Mouse (Mus musculus) E14TG2a.4 (cell line): ENCODE results near the gene Ptpn14.

Experiments
- H3K27me3 ChIP-seq: 2 replicates; pipeline ENCODE4 v1.6.1; 2014; ENCODE audit warnings: low read length, control low read depth; ENCODE audit not compliant: insufficient read depth
- H3K36me3 ChIP-seq: 2 replicates; pipeline ENCODE4 v1.6.1; 2014; ENCODE audit warnings: low read length, control low read depth; ENCODE audit not compliant: insufficient read depth
- H3K4me1 ChIP-seq: replicated peaks from 2 replicates; pipeline ENCODE4 v1.6.1; 2014; ENCODE audit warnings: low read depth, low read length, control low read depth
- H3K4me3 ChIP-seq: replicated peaks from 2 replicates; pipeline ENCODE4 v1.5.1; 2014; ENCODE audit warnings: mild to moderate bottlenecking, low read length
- H3K9me3 ChIP-seq: 2 replicates; pipeline ENCODE4 v1.6.1; 2014; ENCODE audit warnings: low read length, control low read depth
- CTCF ChIP-seq: conservative IDR thresholded peaks from 2 replicates; pipeline ENCODE4 v1.5.1; 2014; ENCODE audit warnings: low read length
- NANOG ChIP-seq: IDR thresholded peaks from 2 replicates; pipeline ENCODE4 v1.6.1; 2014; ENCODE audit warnings: borderline replicate concordance, low read length, mixed read lengths
- POU5F1 ChIP-seq: IDR thresholded peaks from 2 replicates; pipeline ENCODE4 v1.6.1; 2014; ENCODE audit warnings: low read length, borderline replicate concordance

Ptpn14 gene

GRCm38 (mm10) chr1:189873591-189873990 is 145.5 kb downstream of the Ptpn14 start:
- TF ChIP-seq NANOG (no peak), POU5F1 (no peak), CTCF (no peak)
- Histone ChIP-seq H3K4me1 (peaks cover 32% of the 10 kb centered on the region), H3K4me3 (no peak overlapping the region), H3K36me3 (peaks cover 10% of the 10 kb centered on the region; the same call in 1 of the 2 replicates), H3K9me3 (no peaks in the 10 kb centered on the region), H3K27me3 (peaks cover 15% of the 10 kb centered on the region; the same call in 1 of the 2 replicates)

- H3K4me1 ChIP-seq = peaks cover 25% of the 10 kb centered on the region
- no peak for TF ChIP-seq POU5F1
- TF ChIP-seq CTCF = no peak
- TF ChIP-seq NANOG = no peak
- peaks cover 15% of the 10 kb centered on the region; the same call in 1 of the 2 replicates for H3K27me3 ChIP-seq
- no peak overlapping the region for H3K4me3 ChIP-seq
- H3K36me3 ChIP-seq = peaks cover 26% of the 10 kb centered on the region; the same call in 1 of the 2 replicates
- no peaks in the 10 kb centered on the region for H3K9me3 ChIP-seq
Observed at GRCm38 (mm10) chr1:189875439-189875861, 147.4 kb downstream of the Ptpn14 start.

DNA sequence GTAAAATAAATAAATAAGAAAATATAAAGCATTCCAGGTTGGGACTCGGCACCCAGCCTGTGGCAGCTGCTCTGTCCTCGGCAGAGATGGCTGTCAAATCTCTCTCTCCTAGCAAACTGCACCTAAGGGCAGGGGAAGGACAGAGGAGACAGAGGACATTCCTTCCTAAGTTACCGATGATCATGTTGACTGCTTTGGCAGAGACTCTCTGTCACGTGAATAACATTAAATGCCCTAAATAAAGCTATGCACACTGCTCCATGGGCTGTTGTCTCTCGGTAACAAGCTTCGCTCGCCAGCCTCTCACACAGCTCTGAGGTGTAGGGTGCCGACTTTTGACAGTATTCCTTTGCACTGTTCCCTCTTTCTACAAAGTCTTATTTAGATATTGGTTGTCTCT is 148.1 kb downstream of the Ptpn14 start:
- Histone ChIP-seq H3K4me1 (peaks cover 26% of the 10 kb centered on the region), H3K36me3 (peaks cover 33% of the 10 kb centered on the region; the same call in 1 of the 2 replicates), H3K4me3 (no peak overlapping the region), H3K9me3 (no peaks in the 10 kb centered on the region), H3K27me3 (peaks cover 15% of the 10 kb centered on the region; the same call in 1 of the 2 replicates)
- TF ChIP-seq NANOG (no peak), CTCF (no peak), POU5F1 (no peak)

DNA sequence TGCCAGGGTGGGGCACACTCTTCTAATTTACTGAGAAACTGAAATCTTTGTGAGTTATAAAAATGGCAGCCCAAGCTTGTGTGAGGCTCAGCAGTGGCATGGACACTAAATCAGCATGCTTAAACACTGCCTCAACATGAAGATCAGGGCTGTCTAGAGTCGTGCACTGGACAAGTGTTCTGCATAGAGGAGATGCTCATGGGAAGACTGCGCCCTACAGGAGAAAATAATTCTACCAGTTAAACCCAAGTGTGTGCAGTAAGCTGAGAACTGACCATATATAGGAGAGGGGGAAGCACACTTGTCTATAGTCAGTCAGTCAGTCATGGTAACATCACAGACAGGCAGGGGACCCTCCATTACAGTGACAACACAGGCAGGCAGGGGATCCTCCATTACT is 151.1 kb downstream of the Ptpn14 start:
- peaks cover 47% of the 10 kb centered on the region for H3K36me3 ChIP-seq
- H3K4me1 ChIP-seq = peaks cover 44% of the 10 kb centered on the region
- H3K27me3 ChIP-seq = peaks cover 7% of the 10 kb centered on the region; the same call in 1 of the 2 replicates
- no peak overlapping the region for H3K4me3 ChIP-seq
- TF ChIP-seq POU5F1 (no peak), NANOG (no peak), CTCF (no peak)
- H3K9me3 ChIP-seq = no peaks in the 10 kb centered on the region

- Histone ChIP-seq H3K36me3 (peaks cover 47% of the 10 kb centered on the region), H3K27me3 (no peaks in the 10 kb centered on the region), H3K4me3 (no peak overlapping the region), H3K4me1 (peaks cover 50% of the 10 kb centered on the region), H3K9me3 (no peaks in the 10 kb centered on the region)
- no peak for TF ChIP-seq CTCF
- TF ChIP-seq POU5F1 = no peak
- no peak for TF ChIP-seq NANOG
Observed at GRCm38 (mm10) chr1:189879965-189880364, 151.9 kb downstream of the Ptpn14 start.

DNA sequence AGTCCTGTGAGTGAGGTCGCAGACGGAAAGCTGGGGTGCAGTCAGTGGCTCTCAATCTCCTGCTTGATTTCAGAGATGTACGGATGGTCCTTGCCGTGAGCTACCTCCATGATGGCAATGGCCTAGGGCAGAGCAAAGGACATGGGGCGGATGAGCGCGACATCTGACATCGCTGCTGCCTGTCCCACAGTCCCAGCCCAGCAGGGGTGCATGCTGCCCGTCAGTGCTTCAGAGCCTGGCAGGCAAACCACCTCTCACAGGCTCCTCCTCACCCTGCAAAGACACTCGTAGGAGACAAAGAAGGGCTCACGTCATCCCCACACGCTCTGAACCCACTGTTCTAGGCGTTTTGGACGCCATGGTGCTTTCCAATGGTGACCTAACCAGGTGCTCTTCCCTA is 152.7 kb downstream of the Ptpn14 start:
- Histone ChIP-seq H3K4me1 (peaks cover 50% of the 10 kb centered on the region), H3K27me3 (no peaks in the 10 kb centered on the region), H3K4me3 (no peak overlapping the region), H3K36me3 (peaks cover 51% of the 10 kb centered on the region), H3K9me3 (no peaks in the 10 kb centered on the region)
- TF ChIP-seq NANOG = no peak
- TF ChIP-seq CTCF = no peak
- TF ChIP-seq POU5F1 = no peak

DNA sequence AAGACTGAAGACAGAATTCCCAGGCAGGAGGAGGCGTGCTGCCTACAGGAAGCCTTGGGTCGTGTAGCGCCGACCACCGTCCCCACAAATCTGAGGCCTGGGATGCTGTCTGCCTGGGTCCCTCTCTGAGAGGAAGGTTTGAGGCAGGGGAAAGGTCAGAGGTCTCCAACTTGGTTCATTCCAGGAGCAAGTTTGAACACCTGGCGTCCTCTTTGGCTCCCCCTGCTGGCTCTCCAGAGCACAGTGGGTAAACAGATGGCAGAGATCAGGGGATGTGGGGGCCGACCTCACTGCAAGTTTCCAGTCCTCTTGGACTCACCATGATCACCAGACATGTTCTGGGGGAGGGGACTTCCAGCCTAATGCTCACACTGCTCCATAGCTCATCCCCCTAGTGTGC is 154.8 kb downstream of the Ptpn14 start:
- H3K4me3 ChIP-seq = peak overlapping the region; percentile 64
- H3K4me1 ChIP-seq = peaks cover 63% of the 10 kb centered on the region
- no peaks in the 10 kb centered on the region for H3K27me3 ChIP-seq
- TF ChIP-seq CTCF (peak; percentile 73), NANOG (no peak)
- H3K36me3 ChIP-seq = peaks cover 53% of the 10 kb centered on the region
- H3K9me3 ChIP-seq = no peaks in the 10 kb centered on the region

GRCm38 (mm10) chr1:189883531-189884170 is 155.6 kb downstream of the Ptpn14 start:
- Histone ChIP-seq H3K36me3 (peaks cover 61% of the 10 kb centered on the region), H3K9me3 (no peaks in the 10 kb centered on the region), H3K4me3 (peak overlapping the region; percentile 64), H3K4me1 (peaks cover 67% of the 10 kb centered on the region), H3K27me3 (no peaks in the 10 kb centered on the region)
- TF ChIP-seq POU5F1 = no peak
- TF ChIP-seq CTCF = peak; percentile 20; the same call in 1 of the 2 replicates

DNA sequence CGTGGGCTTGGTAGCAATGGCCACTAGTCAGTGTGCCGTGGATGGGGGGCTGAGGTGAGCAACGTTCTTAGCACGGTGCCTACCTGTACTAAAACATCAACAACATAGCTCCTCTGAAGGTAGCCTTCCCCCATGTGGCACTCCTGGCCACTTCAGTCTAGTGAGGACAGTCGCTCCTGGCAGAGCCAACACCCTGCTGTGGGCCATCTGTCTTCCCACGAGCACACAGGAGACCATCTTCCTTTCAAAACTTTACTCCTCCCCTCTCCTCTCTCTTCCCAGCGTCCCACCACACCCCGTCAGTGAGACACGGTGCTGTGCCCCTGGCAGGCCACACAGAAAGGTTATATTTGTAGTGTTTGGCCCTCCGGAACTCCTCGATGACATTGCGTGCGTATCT is 156.9 kb downstream of the Ptpn14 start:
- TF ChIP-seq CTCF (no peak), POU5F1 (no peak), NANOG (no peak)
- Histone ChIP-seq H3K4me3 (no peak overlapping the region), H3K36me3 (peaks cover 50% of the 10 kb centered on the region), H3K27me3 (no peaks in the 10 kb centered on the region), H3K4me1 (peaks cover 78% of the 10 kb centered on the region), H3K9me3 (no peaks in the 10 kb centered on the region)
